Mouse (Mus musculus): ENCODE results near the gene Myo1e. TPM values are rescaled to one million over a fixed set of nuclear protein-coding genes. Genes with fewer than 3 reads are reported as not detected.

Gene Myo1e
- polyA plus RNA-seq, 1 experiment from 2014 or later = 23.2 TPM

DNA sequence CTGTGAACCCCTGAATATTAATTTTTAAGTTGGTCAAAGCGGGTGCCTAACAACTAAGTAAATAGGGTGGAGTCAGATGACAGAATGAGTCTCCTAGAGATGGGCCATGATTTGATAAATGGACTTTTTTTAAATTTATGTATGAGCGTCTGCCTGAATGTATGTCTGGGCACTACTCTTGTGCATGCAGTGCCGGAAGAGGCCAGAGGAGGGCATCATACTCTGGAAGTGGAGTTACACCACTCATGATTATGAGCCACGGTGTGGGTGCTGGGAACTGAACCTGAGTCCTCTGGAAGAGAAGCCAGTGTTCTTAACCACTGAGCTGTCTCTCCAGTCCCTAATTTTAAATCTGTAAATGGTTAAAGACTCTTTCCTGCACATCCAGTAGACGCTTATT, 93.6 kb downstream of the Myo1e start:
- Histone ChIP-seq H3K9me3 (peaks cover 5% of the 10 kb centered on the region; the same call in 1 of the 2 replicates), H3K4me3 (no peak overlapping the region), H3K36me3 (peaks cover 40% of the 10 kb centered on the region), H3K27ac (no peak overlapping the region; the same call in 1 of the 2 replicates), H3K4me1 (peaks cover 5% of the 10 kb centered on the region; the same call in 1 of the 2 replicates), H3K4me2 (no peak overlapping the region), H3K27me3 (no peaks in the 10 kb centered on the region), H3K9ac (no peak overlapping the region)
- ATAC-seq (ENCODE audit: insufficient number of reproducible peaks, insufficient read depth, low FRiP score, low TSS enrichment, low read depth) = no peak
- 89% methylated on average over 5 of the region's 5 CpGs for WGBS

DNA sequence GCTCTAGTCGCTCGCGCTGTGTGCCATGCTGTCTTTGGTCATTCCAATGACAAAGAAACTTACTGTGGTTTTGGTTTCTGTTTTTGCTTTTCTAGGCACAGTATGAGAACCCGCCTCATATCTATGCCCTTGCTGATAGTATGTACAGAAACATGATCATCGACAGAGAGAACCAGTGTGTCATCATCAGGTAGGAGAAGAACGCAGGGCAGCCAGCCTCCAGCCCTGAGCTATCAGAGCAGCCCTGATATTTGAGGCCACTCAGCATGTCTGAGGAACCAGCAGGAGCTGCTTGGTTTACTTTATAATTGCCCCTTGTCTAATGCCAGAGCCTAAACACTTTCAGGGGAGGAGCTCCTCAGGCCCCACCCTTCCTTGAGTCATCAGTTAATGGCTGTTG, 94.4 kb downstream of the Myo1e start:
- Histone ChIP-seq H3K4me3 (no peak overlapping the region), H3K36me3 (peaks cover 40% of the 10 kb centered on the region), H3K27me3 (no peaks in the 10 kb centered on the region), H3K27ac (peak overlapping the region; percentile 40), H3K9ac (no peak overlapping the region), H3K4me1 (peaks cover 5% of the 10 kb centered on the region; the same call in 1 of the 2 replicates), H3K9me3 (peaks cover 5% of the 10 kb centered on the region; the same call in 1 of the 2 replicates), H3K4me2 (no peak overlapping the region)
- 85% methylated on average over 6 of the region's 6 CpGs for WGBS
- no peak for ATAC-seq (ENCODE audit: insufficient number of reproducible peaks, insufficient read depth, low FRiP score, low TSS enrichment, low read depth)

DNA sequence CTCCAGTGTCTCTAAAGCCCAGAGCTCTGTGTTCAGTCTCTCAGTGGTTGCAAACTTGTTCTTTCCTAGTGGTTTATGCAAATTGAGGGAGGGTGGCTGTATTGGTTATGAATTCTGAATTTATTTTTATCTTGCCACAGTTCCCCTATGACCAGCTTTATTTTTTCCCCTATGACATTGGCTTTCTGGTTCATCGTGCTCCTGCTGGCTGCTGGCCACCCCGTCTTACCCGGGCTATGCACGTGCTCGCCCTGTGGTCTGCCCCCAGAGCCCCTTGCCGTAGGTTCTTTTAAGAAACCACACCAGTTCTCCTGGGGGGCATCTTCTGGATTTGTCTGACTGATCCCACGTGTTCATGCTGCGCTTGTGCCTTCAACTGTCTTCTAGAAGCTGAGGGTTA, 97.8 kb downstream of the Myo1e start:
- peaks cover 26% of the 10 kb centered on the region for H3K36me3 ChIP-seq
- 85% methylated on average over 8 of the region's 8 CpGs for WGBS

DNA sequence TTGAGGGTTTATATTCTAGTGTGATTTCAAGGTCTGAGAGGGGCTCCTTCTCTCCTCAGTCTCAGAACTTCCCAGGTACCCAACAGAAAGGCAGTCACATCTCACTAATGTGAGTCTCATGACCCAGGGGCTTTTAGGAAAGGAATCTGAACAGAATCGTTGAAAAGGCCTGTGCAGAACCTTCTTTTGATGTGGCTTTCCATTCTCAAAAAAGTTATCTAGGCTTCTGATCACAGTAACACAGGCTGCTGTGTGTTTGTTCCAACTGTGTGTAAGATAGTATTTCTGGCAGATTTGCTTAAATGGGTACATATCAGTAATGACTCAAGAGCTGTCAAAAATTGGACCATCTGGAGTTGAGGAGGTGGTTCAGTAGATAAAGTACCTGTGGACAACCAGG, 102.9 kb downstream of the Myo1e start:
- Histone ChIP-seq H3K27me3 (no peaks in the 10 kb centered on the region), H3K9ac (no peak overlapping the region), H3K4me2 (no peak overlapping the region), H3K36me3 (peaks cover 8% of the 10 kb centered on the region), H3K4me1 (peaks cover 7% of the 10 kb centered on the region), H3K9me3 (no peaks in the 10 kb centered on the region), H3K4me3 (no peak overlapping the region), H3K27ac (no peak overlapping the region)
- whole genome bisulfite sequencing = 43% methylated on average over 1 of the region's 1 CpGs
- no peak for ATAC-seq (ENCODE audit: insufficient number of reproducible peaks, insufficient read depth, low FRiP score, low TSS enrichment, low read depth)

More for the DNA sequence above, 97.8 kb downstream of the Myo1e start:
- H3K27me3 ChIP-seq = no peaks in the 10 kb centered on the region
- H3K4me1 ChIP-seq = peaks cover 5% of the 10 kb centered on the region; the same call in 1 of the 2 replicates
- no peak overlapping the region for H3K27ac ChIP-seq
- H3K4me2 ChIP-seq = no peak overlapping the region
- no peak for ATAC-seq (ENCODE audit: insufficient number of reproducible peaks, insufficient read depth, low FRiP score, low TSS enrichment, low read depth)
- no peak overlapping the region for H3K4me3 ChIP-seq
- peaks cover 5% of the 10 kb centered on the region; the same call in 1 of the 2 replicates for H3K9me3 ChIP-seq
- no peak overlapping the region for H3K9ac ChIP-seq

DNA sequence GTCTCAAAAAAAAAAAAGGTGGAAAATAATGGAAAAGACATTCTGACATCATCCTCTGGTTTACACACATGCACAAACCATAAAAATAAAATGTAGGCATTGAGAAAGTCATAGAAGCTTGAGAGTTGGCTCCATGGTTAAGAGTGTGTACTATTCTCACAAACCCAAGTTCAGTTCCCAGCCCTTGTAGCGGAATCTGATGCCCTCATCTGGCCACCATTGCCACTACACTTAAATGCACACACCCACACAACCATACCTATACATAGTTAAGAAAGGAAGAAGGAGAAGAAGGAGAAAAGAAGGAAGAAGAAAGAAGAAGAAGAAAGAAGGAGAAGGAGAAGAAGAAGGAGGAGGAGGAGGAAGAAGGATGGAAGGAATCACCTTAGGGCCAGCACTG, 106.9 kb downstream of the Myo1e start:
- 96% methylated on average over 1 of the region's 1 CpGs for WGBS

DNA sequence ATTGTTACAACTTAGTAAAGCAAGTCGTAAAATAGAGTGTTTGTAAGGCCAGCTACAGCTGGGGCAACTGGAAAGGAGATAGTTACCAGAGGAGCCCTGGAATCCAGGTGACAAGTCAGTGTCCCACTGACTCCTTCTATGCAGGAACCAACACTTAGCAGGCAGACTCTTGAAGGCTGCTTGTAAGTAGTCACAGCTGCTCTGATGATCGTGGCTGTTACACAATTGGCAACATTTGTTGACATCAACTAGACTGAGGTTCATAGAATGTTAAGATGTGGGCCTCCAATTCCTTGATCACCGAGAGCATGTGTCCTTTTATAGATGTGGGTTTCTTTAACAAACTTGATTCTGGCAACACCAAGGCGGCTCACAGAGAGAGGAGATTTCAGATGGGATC, 108.0 kb downstream of the Myo1e start:
- Histone ChIP-seq H3K27ac (no peak overlapping the region), H3K4me3 (no peak overlapping the region), H3K36me3 (peaks cover 12% of the 10 kb centered on the region), H3K4me1 (peaks cover 12% of the 10 kb centered on the region), H3K27me3 (no peaks in the 10 kb centered on the region), H3K4me2 (no peak overlapping the region), H3K9ac (no peak overlapping the region), H3K9me3 (no peaks in the 10 kb centered on the region)
- WGBS = 52% methylated on average over 4 of the region's 4 CpGs
- no peak for ATAC-seq (ENCODE audit: insufficient number of reproducible peaks, insufficient read depth, low FRiP score, low TSS enrichment, low read depth)

More for the DNA sequence above, 106.9 kb downstream of the Myo1e start:
- Histone ChIP-seq H3K4me1 (peaks cover 10% of the 10 kb centered on the region), H3K27ac (no peak overlapping the region), H3K36me3 (peaks cover 12% of the 10 kb centered on the region), H3K9ac (no peak overlapping the region), H3K4me2 (no peak overlapping the region), H3K4me3 (no peak overlapping the region), H3K9me3 (no peaks in the 10 kb centered on the region), H3K27me3 (no peaks in the 10 kb centered on the region)
- no peak for ATAC-seq (ENCODE audit: insufficient number of reproducible peaks, insufficient read depth, low FRiP score, low TSS enrichment, low read depth)

DNA sequence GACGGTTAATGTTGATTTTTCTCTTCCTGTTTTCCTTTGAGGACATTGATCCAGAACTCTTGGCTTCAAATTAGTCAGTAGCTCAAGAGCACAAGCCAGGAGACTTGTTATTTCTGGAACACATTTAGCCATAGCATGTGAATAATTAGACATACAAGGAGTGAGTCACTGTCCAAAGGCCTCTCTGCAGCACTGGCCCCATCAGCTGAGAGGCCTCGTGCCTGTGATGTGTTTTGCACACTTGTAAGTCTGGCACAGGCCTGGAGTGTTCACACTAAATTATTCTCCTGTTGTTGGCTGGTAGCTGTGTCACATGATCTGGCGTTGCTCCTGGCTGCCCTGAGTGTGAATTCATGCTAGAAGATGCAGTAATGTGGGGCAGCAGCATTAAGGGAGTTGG, 111.5 kb downstream of the Myo1e start:
- Histone ChIP-seq H3K27ac (no peak overlapping the region), H3K9ac (no peak overlapping the region), H3K27me3 (no peaks in the 10 kb centered on the region), H3K9me3 (no peaks in the 10 kb centered on the region), H3K4me1 (peaks cover 12% of the 10 kb centered on the region), H3K36me3 (peaks cover 8% of the 10 kb centered on the region; the same call in 1 of the 2 replicates), H3K4me3 (no peak overlapping the region), H3K4me2 (no peak overlapping the region)
- ATAC-seq (ENCODE audit: insufficient number of reproducible peaks, insufficient read depth, low FRiP score, low TSS enrichment, low read depth) = no peak
- 48% methylated on average over 3 of the region's 3 CpGs for WGBS

DNA sequence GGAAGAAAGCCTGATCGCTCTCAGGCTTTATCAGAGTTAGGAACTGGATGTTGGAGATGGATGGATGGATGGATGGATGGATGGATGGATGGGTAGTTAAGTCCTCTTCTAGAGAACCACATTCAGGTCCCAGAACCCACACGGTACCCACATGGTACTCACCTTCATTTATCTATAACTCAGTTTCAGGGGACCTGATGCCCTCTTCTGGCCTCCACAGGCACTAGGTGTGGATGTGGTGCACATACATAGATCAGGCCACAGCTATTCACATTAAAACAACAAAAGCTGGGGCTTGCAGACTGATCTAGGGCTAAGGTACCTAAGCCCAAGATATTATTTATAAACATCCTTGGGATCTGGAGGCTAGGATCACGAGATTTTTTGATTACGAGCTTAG, 117.2 kb downstream of the Myo1e start:
- H3K9me3 ChIP-seq = no peaks in the 10 kb centered on the region
- ATAC-seq (ENCODE audit: insufficient number of reproducible peaks, insufficient read depth, low FRiP score, low TSS enrichment, low read depth) = no peak
- H3K4me3 ChIP-seq = no peak overlapping the region
- H3K4me1 ChIP-seq = 0 out of 2 replicates have a peak, but pooled peaks cover 3% of the 10 kb centered on the region
- WGBS = 88% methylated on average over 4 of the region's 4 CpGs
- H3K36me3 ChIP-seq = peaks cover 41% of the 10 kb centered on the region
- no peak overlapping the region for H3K4me2 ChIP-seq
- H3K9ac ChIP-seq = no peak overlapping the region
- no peak overlapping the region for H3K27ac ChIP-seq
- H3K27me3 ChIP-seq = no peaks in the 10 kb centered on the region

DNA sequence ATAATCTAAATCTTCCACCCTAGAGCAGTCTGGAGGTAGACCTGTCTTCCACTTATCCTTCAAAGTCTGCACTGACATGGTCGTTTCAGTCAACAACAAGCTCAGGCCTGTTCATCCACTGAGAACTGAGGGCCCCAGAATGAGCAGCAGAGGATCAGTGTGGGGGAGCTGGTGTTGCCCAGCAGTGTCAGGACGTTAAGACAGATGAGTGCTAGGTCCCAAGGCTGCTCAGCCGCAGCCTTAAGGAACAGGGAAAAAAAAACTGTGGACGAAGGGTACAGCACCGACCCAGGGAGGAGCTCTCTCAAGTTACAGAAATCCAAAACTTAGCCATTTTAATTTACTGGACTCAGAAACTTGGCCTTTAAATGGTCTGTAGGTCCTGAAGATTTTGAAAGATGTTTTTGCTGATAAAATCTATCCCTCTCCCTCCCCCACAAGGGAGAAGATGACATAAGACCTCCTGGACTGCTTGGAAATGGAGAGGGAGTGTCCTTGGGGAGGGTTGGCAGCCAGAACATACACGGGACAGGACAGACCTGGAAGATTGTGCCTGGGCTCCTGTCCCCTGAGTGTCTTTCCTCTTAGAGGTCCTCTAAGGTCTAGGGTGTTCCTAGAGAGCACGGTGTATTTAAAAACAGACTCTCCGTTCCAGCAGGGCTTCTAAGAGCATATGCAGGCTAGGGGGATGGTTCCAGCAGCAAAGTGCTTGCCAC, 118.9 kb downstream of the Myo1e start:
- H3K4me3 ChIP-seq = no peak overlapping the region
- H3K4me2 ChIP-seq = no peak overlapping the region
- 0 out of 2 replicates have a peak, but pooled peaks cover 3% of the 10 kb centered on the region for H3K4me1 ChIP-seq
- ATAC-seq (ENCODE audit: insufficient number of reproducible peaks, insufficient read depth, low FRiP score, low TSS enrichment, low read depth) = no peak
- H3K27ac ChIP-seq = no peak overlapping the region
- H3K27me3 ChIP-seq = no peaks in the 10 kb centered on the region
- peaks cover 41% of the 10 kb centered on the region for H3K36me3 ChIP-seq
- H3K9me3 ChIP-seq = no peaks in the 10 kb centered on the region
- 47% methylated on average over 8 of the region's 8 CpGs for WGBS
- H3K9ac ChIP-seq = no peak overlapping the region

DNA sequence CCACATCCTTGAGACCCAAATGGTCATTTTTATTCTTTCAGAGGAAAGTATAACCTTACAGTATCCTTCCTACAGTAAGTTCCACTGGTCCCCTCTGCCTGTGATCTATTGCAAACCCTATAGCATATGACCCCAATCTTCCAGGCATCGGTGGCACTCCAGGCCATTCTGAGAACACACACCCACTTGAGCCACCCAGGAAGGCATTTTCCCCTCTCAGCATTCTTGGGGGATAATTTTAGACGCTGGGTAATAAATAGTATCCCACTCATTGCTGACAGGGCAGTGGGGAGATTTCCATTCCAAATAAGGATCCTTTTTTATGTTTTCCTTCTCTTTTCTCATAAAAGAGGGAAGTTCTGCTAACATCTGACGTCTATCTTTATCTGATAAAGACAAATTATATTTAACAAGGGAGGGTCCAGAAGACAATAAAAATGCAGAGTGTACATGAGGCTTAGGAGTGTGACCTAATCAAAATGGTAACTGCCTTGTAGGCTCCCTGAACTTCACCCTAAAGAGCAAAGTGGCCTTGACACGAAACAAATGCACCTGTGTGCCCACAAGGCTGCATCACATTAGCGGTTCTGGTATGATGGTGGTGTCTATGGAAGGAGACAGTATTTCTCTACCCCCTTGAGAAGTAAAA, 121.2 kb downstream of the Myo1e start:
- 82% methylated on average over 5 of the region's 5 CpGs for WGBS
- H3K27ac ChIP-seq = no peak overlapping the region
- H3K4me3 ChIP-seq = no peak overlapping the region
- no peaks in the 10 kb centered on the region for H3K27me3 ChIP-seq
- no peak overlapping the region for H3K4me2 ChIP-seq
- ATAC-seq (ENCODE audit: insufficient number of reproducible peaks, insufficient read depth, low FRiP score, low TSS enrichment, low read depth) = no peak
- H3K9ac ChIP-seq = no peak overlapping the region
- no peaks in the 10 kb centered on the region for H3K9me3 ChIP-seq
- 0 out of 2 replicates have a peak, but pooled peaks cover 3% of the 10 kb centered on the region for H3K4me1 ChIP-seq
- peaks cover 48% of the 10 kb centered on the region for H3K36me3 ChIP-seq

DNA sequence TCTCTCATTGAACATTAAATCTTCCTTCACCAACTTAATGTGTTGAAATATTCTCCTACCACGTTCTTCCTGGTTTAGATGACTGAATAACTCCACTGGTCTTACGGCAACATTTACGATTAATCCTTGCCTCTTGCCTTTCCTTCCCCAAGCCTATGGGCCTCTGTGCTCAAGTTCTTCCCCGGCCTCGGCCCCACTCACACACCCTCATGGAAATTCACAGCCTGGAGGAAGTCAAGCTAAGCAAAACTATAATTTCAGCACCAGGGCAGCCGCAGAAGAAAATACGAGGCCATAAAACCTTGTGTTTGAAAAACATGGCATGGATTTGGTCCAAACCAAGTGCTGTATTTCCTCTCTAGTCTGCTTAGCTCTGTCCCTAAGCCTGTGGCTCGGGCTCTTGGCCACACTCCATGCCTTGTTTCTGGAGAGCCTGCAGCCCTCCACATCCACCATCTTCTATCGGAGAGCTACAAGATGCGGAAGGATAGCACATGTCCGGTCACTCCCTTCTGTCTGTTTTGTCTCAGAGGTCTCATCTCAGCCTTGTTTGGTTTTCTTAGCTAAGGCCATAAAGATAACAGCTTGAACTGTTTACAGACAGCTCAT, 124.7 kb downstream of the Myo1e start:
- no peak overlapping the region for H3K4me3 ChIP-seq
- no peak overlapping the region for H3K9ac ChIP-seq
- no peaks in the 10 kb centered on the region for H3K4me1 ChIP-seq
- H3K4me2 ChIP-seq = no peak overlapping the region
- no peaks in the 10 kb centered on the region for H3K9me3 ChIP-seq
- H3K36me3 ChIP-seq = peaks cover 44% of the 10 kb centered on the region
- 74% methylated on average over 11 of the region's 11 CpGs for WGBS
- H3K27me3 ChIP-seq = no peaks in the 10 kb centered on the region
- no peak for ATAC-seq (ENCODE audit: insufficient number of reproducible peaks, insufficient read depth, low FRiP score, low TSS enrichment, low read depth)
- H3K27ac ChIP-seq = no peak overlapping the region
